Comparison of ENCODE assay signal across 24 mouse cellular contexts in genomic region chr6:53147478-53147877, GRCm38 (mm10).
A peak's percentile ranks its signal among the peaks of the same experiment; 100 is the strongest.
DNase-seq lines count a peak whose midpoint lies in the region; ATAC-seq and TF ChIP-seq lines count a peak whose summit lies in the region.
"Had no signal": no experiment of that assay in that cellular context is flagged by ENCODE, and none has a peak within 500 bp of the region (broad histone marks: within the 10 kb centered on the region; RNA-seq: fewer than 3 reads in every experiment).

No protein-coding gene starts in this region.

- H3K9me3 ChIP-seq in limb, embryonic 13.5 days, result no peaks in the 10 kb centered on the region
- H3K9me3 ChIP-seq in limb, embryonic 10.5 days (replicated peaks), result no peaks in the 10 kb centered on the region
- no peaks in the 10 kb centered on the region for H3K9me3 ChIP-seq in embryonic facial prominence, embryonic 15.5 days (replicated peaks)
- H3K9me3 ChIP-seq in stomach, postnatal 0 days (ENCODE audit: control insufficient read depth, low read length), result no peaks in the 10 kb centered on the region
- H3K9me3 ChIP-seq: forebrain, embryonic 12.5 days; forebrain, embryonic 15.5 days; hindbrain, embryonic 12.5 days; hindbrain, embryonic 15.5 days had no signal

- H3K4me2 ChIP-seq in limb, embryonic 13.5 days (replicated peaks), result no peak overlapping the region
- no peak overlapping the region for H3K4me2 ChIP-seq in embryonic facial prominence, embryonic 15.5 days (replicated peaks)
- H3K4me2 ChIP-seq in stomach, postnatal 0 days (replicated peaks; ENCODE audit: low read depth), result no peak overlapping the region
- H3K4me2 ChIP-seq: forebrain, embryonic 12.5 days; forebrain, embryonic 15.5 days; heart, embryonic 11.5 days; hindbrain, embryonic 12.5 days; hindbrain, embryonic 15.5 days had no signal

- no peak for TF ChIP-seq CTCF in stomach, postnatal 0 days (IDR thresholded peaks at IDR 0.05; ENCODE audit: low read depth)

- no peak for DNase-seq in limb, embryonic 10.5 days (ENCODE audit: low spot score)
- DNase-seq in retina, adult 2 months (ENCODE audit: low read depth, low spot score), result peak; percentile 30
- peak; percentile 58 for DNase-seq in retina, postnatal 7 days (ENCODE audit: low read depth, low spot score)
- DNase-seq in right cerebral cortex, postnatal 4 days, result no peak
- DNase-seq in stomach, postnatal 0 days (ENCODE audit: low spot score), result no peak
- DNase-seq: adrenal gland, adult 2 months; adrenal gland, postnatal 14 days; B cell, adult 2 months; cerebellum, adult 11 months; cerebellum, adult 2 months; cerebellum, adult 9-11 months; cerebellum, postnatal 25 days; gastrocnemius, postnatal 14 days had no signal

- H3K4me3 ChIP-seq in limb, embryonic 13.5 days, result no peak overlapping the region
- H3K4me3 ChIP-seq in limb, embryonic 10.5 days, result no peak overlapping the region
- no peak overlapping the region for H3K4me3 ChIP-seq in embryonic facial prominence, embryonic 15.5 days (replicated peaks)
- no peak overlapping the region for H3K4me3 ChIP-seq in stomach, postnatal 0 days (ENCODE audit: low read depth, low read length)
- H3K4me3 ChIP-seq: erythroblast, embryonic 14.5 days; forebrain, embryonic 12.5 days; forebrain, embryonic 15.5 days; hindbrain, embryonic 12.5 days; hindbrain, embryonic 15.5 days had no signal

- no peak overlapping the region for H3K27ac ChIP-seq in limb, embryonic 13.5 days
- no peak overlapping the region for H3K27ac ChIP-seq in limb, embryonic 10.5 days
- H3K27ac ChIP-seq in embryonic facial prominence, embryonic 15.5 days (replicated peaks), result no peak overlapping the region
- no peak overlapping the region for H3K27ac ChIP-seq in stomach, postnatal 0 days (replicated peaks)
- H3K27ac ChIP-seq: forebrain, embryonic 12.5 days; forebrain, embryonic 15.5 days; hindbrain, embryonic 12.5 days; hindbrain, embryonic 15.5 days had no signal

- WGBS in limb, embryonic 13.5 days, result 67% methylated on average over 5 of the region's 5 CpGs
- 73% methylated on average over 5 of the region's 5 CpGs for WGBS in limb, embryonic 10.5 days
- WGBS in embryonic facial prominence, embryonic 15.5 days, result 40% methylated on average over 5 of the region's 5 CpGs
- WGBS in stomach, postnatal 0 days, result 33% methylated on average over 5 of the region's 5 CpGs

- no peaks in the 10 kb centered on the region for H3K27me3 ChIP-seq in limb, embryonic 13.5 days
- 0 out of 2 replicates have a peak, but pooled peaks cover 7% of the 10 kb centered on the region for H3K27me3 ChIP-seq in limb, embryonic 10.5 days (ENCODE audit: low read depth, poor library complexity, severe bottlenecking)
- no peaks in the 10 kb centered on the region for H3K27me3 ChIP-seq in embryonic facial prominence, embryonic 15.5 days
- H3K27me3 ChIP-seq in stomach, postnatal 0 days (ENCODE audit: control insufficient read depth, insufficient read depth, low read length), result no peaks in the 10 kb centered on the region
- H3K27me3 ChIP-seq: CH12.LX; forebrain, embryonic 15.5 days; hindbrain, embryonic 12.5 days; hindbrain, embryonic 15.5 days had no signal

- ATAC-seq in limb, embryonic 13.5 days (ENCODE audit: low FRiP score, low read depth), result peak; percentile 66; the same call in 1 of the 2 replicates
- peak; percentile 57; the same call in 1 of the 2 replicates for ATAC-seq in embryonic facial prominence, embryonic 15.5 days (ENCODE audit: insufficient number of reproducible peaks, low FRiP score, low TSS enrichment, low read depth)
- no peak for ATAC-seq in stomach, postnatal 0 days (ENCODE audit: low FRiP score, low TSS enrichment)
- ATAC-seq: forebrain, embryonic 15.5 days; Patski had no signal

- no peak for TF ChIP-seq EP300 in stomach, postnatal 0 days (optimal IDR thresholded peaks at IDR 0.05)

- H3K9ac ChIP-seq in limb, embryonic 13.5 days, result no peak overlapping the region
- H3K9ac ChIP-seq in embryonic facial prominence, embryonic 15.5 days, result no peak overlapping the region
- H3K9ac ChIP-seq in stomach, postnatal 0 days (ENCODE audit: low read length), result no peak overlapping the region
- H3K9ac ChIP-seq: forebrain, embryonic 12.5 days; forebrain, embryonic 15.5 days; hindbrain, embryonic 12.5 days; hindbrain, embryonic 15.5 days had no signal

- no peaks in the 10 kb centered on the region for H3K36me3 ChIP-seq in limb, embryonic 13.5 days
- H3K36me3 ChIP-seq in limb, embryonic 10.5 days, result no peaks in the 10 kb centered on the region
- H3K36me3 ChIP-seq in embryonic facial prominence, embryonic 15.5 days, result no peaks in the 10 kb centered on the region
- no peaks in the 10 kb centered on the region for H3K36me3 ChIP-seq in stomach, postnatal 0 days (ENCODE audit: control insufficient read depth, insufficient read depth, low read length)
- H3K36me3 ChIP-seq: forebrain, embryonic 12.5 days; forebrain, embryonic 15.5 days; G1E; hindbrain, embryonic 12.5 days; hindbrain, embryonic 15.5 days had no signal

- peaks cover 5% of the 10 kb centered on the region for H3K4me1 ChIP-seq in limb, embryonic 13.5 days
- H3K4me1 ChIP-seq in limb, embryonic 10.5 days, result peaks cover 9% of the 10 kb centered on the region
- no peaks in the 10 kb centered on the region for H3K4me1 ChIP-seq in embryonic facial prominence, embryonic 15.5 days
- H3K4me1 ChIP-seq in stomach, postnatal 0 days (replicated peaks; ENCODE audit: control insufficient read depth, insufficient read depth), result no peaks in the 10 kb centered on the region
- H3K4me1 ChIP-seq: hindbrain, embryonic 15.5 days had no signal

Comparison
In these comparisons a context has a peak if more than half of its experiments do, and no peak if none do; other contexts are left out.
1. DNase-seq: peak in retina, adult 2 months (single experiment) and retina, postnatal 7 days (single experiment); none in limb, embryonic 10.5 days (single experiment), right cerebral cortex, postnatal 4 days (single experiment) and stomach, postnatal 0 days (single experiment).